Mouse (Mus musculus) heart, embryonic 14.5 days (tissue): Measurements from ENCODE around the gene 6330409D20Rik. TPM values are rescaled to one million over a fixed set of nuclear protein-coding genes. Genes with fewer than 3 reads are reported as not detected.
A peak's percentile ranks its signal among the peaks of the same experiment; 100 is the strongest.

Experiments
- ATAC-seq: fragments of 200-750 bp; cut with Nextera tagmentation; 2 replicates; pipeline ENCODE4 v1.8.0; 2017; ENCODE audit warnings: low read depth, moderate TSS enrichment; ENCODE audit not compliant: insufficient number of reproducible peaks, insufficient read depth, low FRiP score
- H3K27ac ChIP-seq, 2 experiments: fragments of 200-500 bp in 1 of 2; fragments of 300-500 bp in 1 of 2; sonication (generic) in 1 of 2; replicated peaks in 1 of 2; 2 replicates each; pipeline ENCODE4 v1.5.1; 2012 to 2014; ENCODE audit warnings: low read depth in 2 of 2, low read length in 2 of 2, control low read depth in 1 of 2, mild to moderate bottlenecking in 1 of 2, mixed read lengths in 1 of 2; ENCODE audit not compliant: control insufficient read depth in 1 of 2, insufficient read depth in 1 of 2
- H3K27me3 ChIP-seq: fragments of 300-500 bp; sonication (generic); 2 replicates; pipeline ENCODE4 v1.6.1; 2014; ENCODE audit warnings: mild to moderate bottlenecking, low read length, control low read depth; ENCODE audit not compliant: control insufficient read depth, insufficient read depth
- H3K36me3 ChIP-seq: fragments of 300-500 bp; sonication (generic); 2 replicates; pipeline ENCODE4 v1.6.1; 2014; ENCODE audit warnings: mild to moderate bottlenecking, control low read depth, low read length, mixed read lengths; ENCODE audit not compliant: control insufficient read depth, insufficient read depth
- H3K4me1 ChIP-seq, 2 experiments: fragments of 200-500 bp in 1 of 2; fragments of 300-500 bp in 1 of 2; sonication (generic) in 1 of 2; 2 replicates each; pipeline ENCODE4 v1.6.1; 2012 to 2014; ENCODE audit warnings: low read length in 2 of 2, control low read depth in 1 of 2, mixed read lengths in 1 of 2; ENCODE audit not compliant: control insufficient read depth in 2 of 2, insufficient read depth in 2 of 2
- H3K4me2 ChIP-seq: fragments of 300-500 bp; sonication (generic); 2 replicates; pipeline ENCODE4 v1.6.1; 2014; ENCODE audit warnings: mild to moderate bottlenecking, low read length
- H3K4me3 ChIP-seq, 2 experiments: fragments of 200-500 bp in 1 of 2; fragments of 300-500 bp in 1 of 2; sonication (generic) in 1 of 2; 2 replicates each; pipeline ENCODE4 v1.5.1; 2012 to 2014; ENCODE audit warnings: low read length in 2 of 2, mild to moderate bottlenecking in 2 of 2, control low read depth in 1 of 2, low read depth in 1 of 2, moderate library complexity in 1 of 2; ENCODE audit not compliant: control insufficient read depth in 1 of 2, insufficient read depth in 1 of 2
- H3K9ac ChIP-seq: fragments of 300-500 bp; sonication (generic); 2 replicates; pipeline ENCODE4 v1.6.1; 2014; ENCODE audit warnings: mild to moderate bottlenecking, low read length
- H3K9me3 ChIP-seq: fragments of 300-500 bp; sonication (generic); 2 replicates; pipeline ENCODE4 v1.6.1; 2016; ENCODE audit warnings: low read length, control low read depth; ENCODE audit not compliant: control insufficient read depth
- WGBS: fragments of 180-500 bp; shearing (Covaris S2); extraction: QIAGEN DNeasy Blood & Tissue Kit; methylation state at CpG from one replicate; pipeline ENCODE4 v1.1.7; 2014; 5-methylcytosine and 5-hydroxymethylcytosine counted together
- polyA plus RNA-seq: library from polyadenylated mRNA; unstranded; fragments of >200 nt; fragmentation: Nextera tagmentation; extraction: Ambion mirVana; gene quantifications from 2 replicates; pipeline ENCODE4 v1.2.1, GENCODE M21; 2014

Gene 6330409D20Rik
- polyA plus RNA-seq, 1 experiment from 2014 or later, result 0.68 TPM

DNA sequence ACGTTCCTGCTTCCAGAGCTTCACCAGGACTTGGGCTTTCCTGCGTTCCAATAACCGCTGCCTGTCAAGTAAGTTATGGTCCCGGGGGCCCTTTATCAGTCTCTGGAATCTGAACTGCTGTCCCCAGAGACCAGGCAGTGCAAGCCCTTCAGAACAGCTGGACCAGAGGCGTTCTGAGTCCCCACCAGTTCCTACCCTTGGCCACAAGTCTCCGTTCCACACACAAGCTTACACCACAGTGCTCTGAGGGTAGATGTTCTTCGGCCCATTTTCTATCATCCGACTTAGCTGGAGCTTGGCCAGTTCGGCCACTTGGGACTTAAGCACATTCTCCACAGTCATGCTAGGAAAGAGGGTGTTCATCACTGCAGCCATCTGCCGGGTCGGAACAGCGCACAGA, 26.4 kb upstream of the 6330409D20Rik start:
- no peak for ATAC-seq
- WGBS, result 77% methylated on average over 12 of the region's 12 CpGs
- Histone ChIP-seq H3K36me3 (peaks cover 13% of the 10 kb centered on the region), H3K9me3 (no peaks in the 10 kb centered on the region), H3K4me1 (no peaks in the 10 kb centered on the region), H3K27me3 (no peaks in the 10 kb centered on the region), H3K4me3 (no peak overlapping the region), H3K4me2 (no peak overlapping the region), H3K9ac (no peak overlapping the region), H3K27ac (no peak overlapping the region)

GRCm38 (mm10) chr2:32763353-32763752, 22.5 kb upstream of the 6330409D20Rik start:
- H3K36me3 ChIP-seq, result peaks cover 40% of the 10 kb centered on the region
- H3K27ac ChIP-seq, result no peak overlapping the region
- no peaks in the 10 kb centered on the region for H3K9me3 ChIP-seq
- no peak overlapping the region for H3K9ac ChIP-seq
- ATAC-seq, result no peak
- 70% methylated on average over 3 of the region's 3 CpGs for WGBS
- no peak overlapping the region for H3K4me3 ChIP-seq
- H3K27me3 ChIP-seq, result no peaks in the 10 kb centered on the region
- no peaks in the 10 kb centered on the region for H3K4me1 ChIP-seq
- H3K4me2 ChIP-seq, result no peak overlapping the region

- no peaks in the 10 kb centered on the region for H3K4me1 ChIP-seq
- WGBS, result 71% methylated on average over 4 of the region's 4 CpGs
- H3K4me2 ChIP-seq, result no peak overlapping the region
- H3K27ac ChIP-seq, result no peak overlapping the region
- H3K4me3 ChIP-seq, result no peak overlapping the region
- H3K36me3 ChIP-seq, result peaks cover 40% of the 10 kb centered on the region
- no peaks in the 10 kb centered on the region for H3K9me3 ChIP-seq
- no peaks in the 10 kb centered on the region for H3K27me3 ChIP-seq
- no peak overlapping the region for H3K9ac ChIP-seq
- ATAC-seq, result no peak
Measured at GRCm38 (mm10) chr2:32761859-32762258, 21.0 kb upstream of the 6330409D20Rik start.

GRCm38 (mm10) chr2:32761361-32761760, 20.5 kb upstream of the 6330409D20Rik start:
- ATAC-seq, result no peak
- Histone ChIP-seq H3K9ac (no peak overlapping the region), H3K4me3 (no peak overlapping the region), H3K9me3 (no peaks in the 10 kb centered on the region), H3K36me3 (peaks cover 40% of the 10 kb centered on the region), H3K27me3 (no peaks in the 10 kb centered on the region), H3K4me2 (no peak overlapping the region), H3K27ac (no peak overlapping the region), H3K4me1 (no peaks in the 10 kb centered on the region)
- WGBS, result 90% methylated on average over 14 of the region's 14 CpGs

DNA sequence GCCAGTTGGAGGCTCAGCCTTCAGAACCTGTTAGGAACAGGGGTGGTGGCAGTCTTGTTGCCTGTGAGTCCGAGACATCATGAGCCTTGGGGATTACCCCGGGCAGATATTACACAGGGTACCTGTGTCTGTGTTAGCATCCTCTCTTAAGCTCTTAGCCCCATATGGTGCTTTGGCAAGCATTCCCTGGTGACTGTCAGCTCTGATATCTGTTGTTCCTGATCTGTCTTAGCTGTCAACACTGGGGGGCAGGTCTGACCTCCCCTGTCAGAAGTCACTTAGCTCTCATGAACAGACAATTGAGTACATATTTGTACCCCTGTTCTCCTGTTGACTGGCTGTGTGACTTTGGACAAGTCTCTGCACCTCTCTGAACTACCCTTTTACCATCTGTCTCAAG, 18.2 kb upstream of the 6330409D20Rik start:
- peaks cover 52% of the 10 kb centered on the region for H3K36me3 ChIP-seq
- no peak overlapping the region for H3K27ac ChIP-seq
- H3K4me1 ChIP-seq, result no peaks in the 10 kb centered on the region
- H3K4me2 ChIP-seq, result no peak overlapping the region
- no peak overlapping the region for H3K9ac ChIP-seq
- 72% methylated on average over 2 of the region's 2 CpGs for WGBS
- H3K9me3 ChIP-seq, result no peaks in the 10 kb centered on the region
- H3K27me3 ChIP-seq, result no peaks in the 10 kb centered on the region
- ATAC-seq, result no peak
- no peak overlapping the region for H3K4me3 ChIP-seq

GRCm38 (mm10) chr2:32758503-32758902, 17.7 kb upstream of the 6330409D20Rik start:
- H3K27me3 ChIP-seq, result no peaks in the 10 kb centered on the region
- no peaks in the 10 kb centered on the region for H3K4me1 ChIP-seq
- peaks cover 55% of the 10 kb centered on the region for H3K36me3 ChIP-seq
- no peak for ATAC-seq
- WGBS, result 71% methylated on average over 8 of the region's 8 CpGs
- H3K9me3 ChIP-seq, result no peaks in the 10 kb centered on the region
- H3K27ac ChIP-seq, result no peak overlapping the region
- no peak overlapping the region for H3K9ac ChIP-seq
- H3K4me3 ChIP-seq, result no peak overlapping the region
- no peak overlapping the region for H3K4me2 ChIP-seq

DNA sequence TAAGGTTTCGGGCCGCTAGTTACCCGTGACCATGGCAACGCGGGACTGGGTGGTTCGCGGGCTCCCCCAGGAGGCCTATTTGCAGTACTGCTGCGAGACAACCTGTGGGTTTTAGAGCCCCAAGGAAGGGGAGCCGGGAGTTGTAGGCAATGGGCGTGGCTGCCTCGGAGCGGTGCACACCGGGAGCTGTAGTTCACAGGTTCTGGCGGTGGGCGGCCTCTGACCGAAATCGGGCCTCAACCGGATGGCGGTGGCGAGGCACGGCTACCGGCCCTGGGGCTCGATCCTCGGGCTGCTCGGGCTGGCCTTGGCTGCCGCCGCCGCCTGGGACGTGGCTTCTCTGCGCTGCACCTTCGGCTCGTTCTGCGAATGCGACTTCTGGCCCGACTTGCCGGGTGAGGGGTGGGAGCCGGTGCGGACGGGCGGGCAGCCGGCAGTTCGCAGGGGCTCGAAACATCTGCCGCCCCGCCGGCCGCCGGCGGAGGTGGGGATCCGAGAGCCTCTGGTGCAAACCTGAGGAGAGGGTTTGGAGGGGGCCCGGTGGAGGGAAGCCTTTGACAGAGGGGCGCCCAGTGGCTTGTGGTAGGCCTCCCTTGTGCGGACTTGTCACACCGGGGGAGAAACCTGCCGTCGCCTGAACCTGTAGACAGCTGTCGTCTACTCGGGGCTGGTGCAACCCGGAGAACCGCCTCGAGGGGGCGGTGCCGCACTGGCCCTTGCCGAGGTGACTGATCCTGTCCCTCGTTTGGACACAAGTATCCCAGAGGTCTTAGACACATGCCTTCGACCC, 16.4 kb upstream of the 6330409D20Rik start, which contains the start of gene Tor2a:
TSS of gene Tor2a (plus strand) at position 179 of the 790 bp plus-strand sequence.
- Histone ChIP-seq H3K4me2 (peak within 1 kb of the TSS; percentile 70), H3K9me3 (no peaks in the 10 kb centered on the region), H3K9ac (peak within 1 kb of the TSS; percentile 94), H3K36me3 (peaks cover 55% of the 10 kb centered on the region), H3K27ac (peak within 1 kb of the TSS; percentile 75 to 91), H3K4me1 (no peaks in the 10 kb centered on the region), H3K27me3 (no peaks in the 10 kb centered on the region), H3K4me3 (peak within 1 kb of the TSS; percentile 79 to 81)
- under 1% methylated on average over 66 of the region's 66 CpGs for WGBS
- peak; percentile 91 for ATAC-seq

GRCm38 (mm10) chr2:32756674-32757055, 15.8 kb upstream of the 6330409D20Rik start:
- ATAC-seq, result no peak
- Histone ChIP-seq H3K27me3 (no peaks in the 10 kb centered on the region), H3K9ac (no peak overlapping the region), H3K4me3 (peak overlapping the region in 1 of 2 experiments; percentile 81; a peak in 2 of 4 replicates), H3K4me2 (peak overlapping the region; percentile 38), H3K4me1 (no peaks in the 10 kb centered on the region), H3K9me3 (no peaks in the 10 kb centered on the region), H3K36me3 (peaks cover 54% of the 10 kb centered on the region), H3K27ac (no peak overlapping the region)
- WGBS, result 41% methylated on average over 6 of the region's 6 CpGs
